Mouse (Mus musculus) CH12.LX (cell line): Measurements from ENCODE around the gene Clpsl2. TPM values are rescaled to one million over a fixed set of nuclear protein-coding genes. Genes with fewer than 3 reads are reported as not detected.

ENCODE experiments used
- DNase-seq: peaks from one replicate; pipeline ENCODE4 v3.0.0-alpha.2; 2013; ENCODE audit errors: extremely low read depth
- H3K27ac ChIP-seq: 2 replicates; pipeline ENCODE4 v1.5.1; 2012; ENCODE audit warnings: low read depth, mild to moderate bottlenecking, control low read depth, moderate library complexity; ENCODE audit not compliant: insufficient read depth
- H3K27me3 ChIP-seq: replicated peaks from 2 replicates; pipeline ENCODE3; 2012; ENCODE audit warnings: inconsistent platforms
- H3K36me3 ChIP-seq, 2 experiments: replicated peaks in 1 of 2; 2 replicates each; pipeline versions ENCODE3 to v1.6.1; 2012; ENCODE audit warnings: inconsistent platforms in 1 of 2, low read length in 1 of 2, mild to moderate bottlenecking in 1 of 2, mixed read lengths in 1 of 2, moderate library complexity in 1 of 2; ENCODE audit not compliant: control insufficient read depth in 1 of 2, insufficient read depth in 1 of 2
- H3K4me1 ChIP-seq, 2 experiments: 2 replicates each; pipeline ENCODE4 v1.6.1; 2012; ENCODE audit warnings: inconsistent platforms in 1 of 2, moderate library complexity in 1 of 2; ENCODE audit not compliant: insufficient read depth in 2 of 2, control insufficient read depth in 1 of 2
- H3K4me2 ChIP-seq: 2 replicates; pipeline ENCODE4 v1.6.1; 2012; ENCODE audit warnings: low read depth, mild to moderate bottlenecking, control low read depth; ENCODE audit not compliant: poor library complexity, insufficient read depth, severe bottlenecking
- H3K4me3 ChIP-seq, 3 experiments: fragments of 150-350 bp in 1 of 3; sonication (generic) in 1 of 3; replicated peaks in 1 of 3; 2 replicates each; pipeline versions ENCODE3 to v1.5.1; 2011 to 2012; ENCODE audit warnings: low read depth in 2 of 3, low read length in 2 of 3, mild to moderate bottlenecking in 2 of 3, moderate library complexity in 2 of 3, control low read depth in 1 of 3, improper control_type of control experiment in 1 of 3, inconsistent platforms in 1 of 3, mixed read lengths in 1 of 3; ENCODE audit not compliant: poor library complexity in 1 of 3
- H3K79me2 ChIP-seq: replicated peaks from 2 replicates; pipeline ENCODE4 v1.6.1; 2012; ENCODE audit warnings: mild to moderate bottlenecking, moderate library complexity; ENCODE audit not compliant: control insufficient read depth, poor library complexity, insufficient read depth, severe bottlenecking; ENCODE audit errors: extremely low read depth
- H3K9ac ChIP-seq: 2 replicates; pipeline ENCODE4 v1.6.1; 2012; ENCODE audit warnings: low read depth, mild to moderate bottlenecking, control low read depth, moderate library complexity; ENCODE audit not compliant: insufficient read depth
- H3K9me3 ChIP-seq: replicated peaks from 2 replicates; pipeline ENCODE3; 2012; ENCODE audit warnings: low read length, inconsistent platforms, mixed read lengths
- E2F4 ChIP-seq: IDR thresholded peaks from 2 replicates; pipeline ENCODE4 v1.6.1; 2011; ENCODE audit warnings: low read depth, low read length, improper control_type of control experiment; ENCODE audit not compliant: insufficient replicate concordance
- IRF4 ChIP-seq: IDR thresholded peaks from 2 replicates; pipeline ENCODE4 v1.6.1; 2014; ENCODE audit warnings: low read depth, mild to moderate bottlenecking, inconsistent platforms, low read length, improper control_type of control experiment
- JUND ChIP-seq: conservative IDR thresholded peaks from 2 replicates; pipeline ENCODE4 v1.6.1; 2011; ENCODE audit warnings: low read depth, low read length, improper control_type of control experiment
- KAT2A ChIP-seq: IDR thresholded peaks from 2 replicates; pipeline ENCODE4 v1.6.1; 2012; ENCODE audit warnings: low read length, improper control_type of control experiment, inconsistent platforms; ENCODE audit not compliant: insufficient replicate concordance
- MAFK ChIP-seq: IDR thresholded peaks from 2 replicates; pipeline ENCODE4 v1.6.1; 2011; ENCODE audit warnings: low read length, improper control_type of control experiment; ENCODE audit not compliant: insufficient replicate concordance
- MXI1 ChIP-seq: IDR thresholded peaks from 2 replicates; pipeline ENCODE4 v1.6.1; 2011; ENCODE audit warnings: mild to moderate bottlenecking, low read depth, low read length, improper control_type of control experiment
- PAX5 ChIP-seq: IDR thresholded peaks from 2 replicates; pipeline ENCODE4 v1.6.1; 2012; ENCODE audit warnings: low read length, inconsistent platforms, mixed read lengths
- RCOR1 ChIP-seq: conservative IDR thresholded peaks from 2 replicates; pipeline ENCODE4 v1.6.1; 2012; ENCODE audit warnings: low read depth, mild to moderate bottlenecking, inconsistent platforms, low read length, improper control_type of control experiment
- SIN3A ChIP-seq: IDR thresholded peaks from 2 replicates; pipeline ENCODE4 v1.6.1; 2012; ENCODE audit warnings: low read length, improper control_type of control experiment, inconsistent platforms
- TCF12 ChIP-seq: IDR thresholded peaks from 2 replicates; pipeline ENCODE4 v1.6.1; 2014; ENCODE audit warnings: low read depth, mild to moderate bottlenecking, inconsistent platforms, low read length, improper control_type of control experiment
- UBTF ChIP-seq: IDR thresholded peaks from 2 replicates; pipeline ENCODE4 v1.6.1; 2012; ENCODE audit warnings: low read depth, mild to moderate bottlenecking, inconsistent platforms, low read length, improper control_type of control experiment, moderate library complexity
- ZNF384 ChIP-seq: IDR thresholded peaks from 2 replicates; pipeline ENCODE4 v1.6.1; 2012; ENCODE audit warnings: low read depth, low read length, improper control_type of control experiment, inconsistent platforms
- dilution Hi-C: fragments of 300-500 bp; cut with MboI; formaldehyde crosslinking; loops from 2 replicates; pipeline ENCODE4 v1.14.3; 2020; ENCODE audit warnings: low sequenced_read_pairs; ENCODE audit not compliant: extremely low pct_unique_long_range_greater_than_20kb, extremely low pct_ligation_motif_present
- in situ Hi-C: fragments of 300-500 bp; cut with MboI; formaldehyde crosslinking; loops from 3 replicates; pipeline ENCODE4 v1.14.3; 2019; ENCODE audit warnings: low sequenced_read_pairs, low pct_ligation_motif_present, low pct_unique_long_range_greater_than_20kb, mixed read lengths
- polyA plus RNA-seq: library from polyadenylated mRNA; unstranded; fragments of >175 nt; gene quantifications from 2 replicates; pipeline ENCODE4 v1.2.1, GENCODE M21; 2012; ENCODE audit warnings: low read depth; ENCODE audit not compliant: insufficient read length
- total RNA-seq, 2 experiments: library from RNA; depleted of rRNA; stranded (reverse); fragments of 300-350 nt in 1 of 2; fragments of >200 nt in 1 of 2; gene quantifications; 2 replicates each; pipeline ENCODE4 v1.2.3; 2012 to 2014

The Clpsl2 gene
- total and polyA plus RNA-seq, 3 experiments, result not detected

DNA sequence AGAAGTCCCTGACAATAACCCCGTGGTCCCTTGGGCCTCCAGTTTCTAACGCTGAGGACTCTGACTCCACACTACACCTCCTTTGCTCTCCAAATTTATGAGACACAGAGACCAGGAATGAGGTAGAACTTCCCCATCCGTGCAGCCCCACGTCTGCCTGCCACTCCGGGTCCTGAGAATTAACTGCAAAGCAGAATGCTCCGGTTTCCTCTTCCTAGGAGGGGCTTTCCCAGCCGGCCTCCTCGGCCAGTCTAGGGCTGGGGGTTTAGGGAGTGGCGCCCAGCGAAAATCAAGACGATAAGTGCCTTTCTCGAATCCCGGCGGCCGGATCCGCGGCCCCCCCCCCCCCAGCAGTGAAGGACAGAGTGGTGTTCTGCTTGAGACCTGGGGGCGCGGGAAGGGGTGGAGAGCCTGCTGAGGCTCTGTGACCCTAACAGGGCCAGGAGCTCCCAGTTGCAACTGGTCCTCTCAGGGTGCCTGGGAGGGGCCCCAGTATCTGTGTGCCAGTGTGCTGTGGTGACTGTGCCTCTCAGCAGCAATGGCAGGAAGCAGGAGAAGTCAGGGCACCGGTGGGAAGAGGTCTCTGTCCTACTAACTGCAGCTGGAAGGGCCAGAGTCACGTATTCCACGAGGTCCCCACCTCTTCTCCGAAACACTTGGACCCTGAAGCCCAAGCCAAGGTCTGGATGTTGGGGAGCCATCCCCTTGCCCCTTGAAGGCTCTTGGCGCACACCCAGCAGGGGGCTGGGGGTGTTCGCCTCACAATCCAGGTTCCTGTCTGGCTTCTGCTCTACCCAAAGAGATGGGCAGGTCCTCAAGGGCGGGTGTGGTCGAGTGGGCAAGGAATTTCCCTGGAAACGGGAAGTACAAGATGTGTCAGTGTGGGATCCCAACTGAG is 38.5 kb upstream of the Clpsl2 start:
- H3K79me2 ChIP-seq, result no peaks in the 10 kb centered on the region
- H3K9ac ChIP-seq, result no peak overlapping the region
- H3K4me2 ChIP-seq, result peak overlapping the region; percentile 34; the same call in 1 of the 2 replicates
- DNase-seq, result no peak
- TF ChIP-seq TCF12 (0 out of 2 replicates have a peak, but pooled peaks have one; percentile 7), E2F4 (no peak)
- no peak overlapping the region for H3K27ac ChIP-seq
- no peaks in the 10 kb centered on the region for H3K9me3 ChIP-seq
- no peaks in the 10 kb centered on the region for H3K36me3 ChIP-seq
- dilution Hi-C loops (no loop called here), in situ Hi-C loops (loop anchor here (25.0 kb wide), 1 partner anchor 298 kb away; the partner anchor contains the start of gene Def6)
- H3K27me3 ChIP-seq, result no peaks in the 10 kb centered on the region
- H3K4me3 ChIP-seq, result no peak overlapping the region
- peaks cover 14 to 56% of the 10 kb centered on the region in 2 experiments for H3K4me1 ChIP-seq

DNA sequence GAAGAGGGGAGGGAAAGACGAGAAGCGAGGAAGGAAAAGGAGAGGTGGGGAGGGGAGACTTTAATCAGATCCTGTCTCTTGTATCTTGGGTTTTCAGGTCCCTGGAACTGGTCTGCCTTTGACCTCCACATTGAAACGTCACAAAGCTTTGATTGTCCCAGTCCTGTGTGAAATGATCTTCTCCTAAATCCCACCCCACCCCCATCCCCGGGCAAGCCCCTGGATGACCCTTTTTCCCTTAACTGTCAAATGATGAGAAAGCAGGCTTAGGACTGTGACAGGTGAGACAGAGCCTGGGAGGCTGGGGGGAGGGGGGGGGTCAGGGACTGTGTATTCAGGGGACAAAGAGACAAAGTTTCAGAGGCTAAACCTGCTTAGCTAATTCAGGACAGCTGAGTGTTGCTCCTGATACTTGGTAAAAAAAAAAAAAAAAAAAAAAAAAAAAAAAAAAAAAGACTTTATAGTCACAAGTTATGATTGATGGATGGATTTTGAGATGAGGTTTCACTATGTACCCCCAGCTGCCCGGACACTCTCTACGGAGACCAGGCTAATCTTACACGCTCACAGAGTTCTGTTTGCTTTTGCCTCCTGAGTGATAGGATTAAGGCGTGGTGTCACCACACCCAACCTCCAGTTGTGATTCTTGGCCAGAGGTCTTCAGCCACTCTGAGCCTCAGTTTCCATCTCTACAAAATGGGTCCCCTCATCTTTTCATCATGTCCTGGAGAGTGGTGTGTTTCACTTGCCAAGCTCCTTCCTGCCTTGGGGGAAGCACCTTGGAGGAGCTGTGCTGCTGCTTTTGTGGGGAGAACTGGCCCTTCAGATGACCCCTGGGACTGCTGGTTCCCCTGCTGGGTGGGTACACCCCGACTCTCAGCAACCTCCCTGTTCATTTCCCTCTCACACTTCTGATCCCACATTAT is 37.3 kb upstream of the Clpsl2 start:
- Histone ChIP-seq H3K9me3 (peaks cover 1% of the 10 kb centered on the region), H3K9ac (no peak overlapping the region), H3K4me2 (no peak overlapping the region), H3K79me2 (no peaks in the 10 kb centered on the region), H3K27me3 (no peaks in the 10 kb centered on the region), H3K27ac (no peak overlapping the region), H3K4me1 (peaks cover 20 to 65% of the 10 kb centered on the region in 2 experiments), H3K36me3 (no peaks in the 10 kb centered on the region), H3K4me3 (no peak overlapping the region)
- no peak for DNase-seq
- dilution Hi-C loops, result no loop called here
- in situ Hi-C loops, result loop anchor here (25.0 kb wide), 1 partner anchor 300 kb away; the partner anchor contains the start of gene Def6
- TF ChIP-seq MAFK (no peak), ZNF384 (peak; percentile 56)

DNA sequence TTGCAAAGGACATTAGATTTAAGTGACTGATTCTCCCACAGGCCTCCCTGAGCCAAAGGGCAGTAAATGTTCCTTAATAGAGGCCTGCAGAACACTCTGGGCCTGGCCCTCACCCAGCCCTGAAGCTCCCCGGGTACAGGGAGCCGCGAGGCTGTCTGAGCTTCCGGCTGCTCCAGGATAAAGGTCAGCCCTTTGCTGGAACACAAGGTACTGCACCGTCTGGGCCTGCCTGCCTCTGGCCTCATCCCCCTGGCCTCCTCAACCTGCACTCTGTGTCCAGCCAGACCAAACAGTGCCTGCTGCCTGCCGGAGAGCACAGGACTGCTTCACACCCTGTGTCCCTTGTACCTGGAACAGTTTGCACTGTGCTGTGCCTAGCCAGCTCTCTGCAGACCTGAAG is 36.5 kb upstream of the Clpsl2 start:
- dilution Hi-C loops, result no loop called here
- TF ChIP-seq RCOR1, result no peak
- TF ChIP-seq PAX5, result no peak
- TF ChIP-seq MXI1, result no peak
- TF ChIP-seq SIN3A, result no peak
- TF ChIP-seq MAFK, result no peak
- no peak for TF ChIP-seq JUND
- no peak for TF ChIP-seq UBTF
- TF ChIP-seq IRF4, result no peak
- TF ChIP-seq KAT2A, result no peak
- TF ChIP-seq, all 38 proteins: peak for 0
- Histone ChIP-seq H3K27me3 (peaks cover 4% of the 10 kb centered on the region), H3K4me1 (peaks cover 20 to 72% of the 10 kb centered on the region in 2 experiments), H3K9ac (no peak overlapping the region), H3K9me3 (peaks cover 3% of the 10 kb centered on the region), H3K4me2 (no peak overlapping the region), H3K79me2 (no peaks in the 10 kb centered on the region), H3K36me3 (no peaks in the 10 kb centered on the region), H3K4me3 (no peak overlapping the region), H3K27ac (no peak overlapping the region)
- in situ Hi-C loops, result loop anchor here (25.0 kb wide), 1 partner anchor 300 kb away; the partner anchor contains the start of gene Def6
- DNase-seq, result no peak
